Mouse (Mus musculus) lung, postnatal 4 days (tissue): ENCODE results near the gene Fndc11.
"Not testable (repeated sequence)": the region's sequence is repeated elsewhere in the genome, so short reads cannot be mapped to it uniquely, and the experiment has no call there.

Source experiments
- DNase-seq, 2 experiments: peaks; one replicate each; pipeline ENCODE4 v3.0.0; 2021

Gene Fndc11

GRCm38 (mm10) chr2:181219538-181220216 lies at the start of gene Fndc11:
Fndc11 (plus strand) TSS chr2:181220013.
- peak; percentile 85 to 93 for DNase-seq

DNA sequence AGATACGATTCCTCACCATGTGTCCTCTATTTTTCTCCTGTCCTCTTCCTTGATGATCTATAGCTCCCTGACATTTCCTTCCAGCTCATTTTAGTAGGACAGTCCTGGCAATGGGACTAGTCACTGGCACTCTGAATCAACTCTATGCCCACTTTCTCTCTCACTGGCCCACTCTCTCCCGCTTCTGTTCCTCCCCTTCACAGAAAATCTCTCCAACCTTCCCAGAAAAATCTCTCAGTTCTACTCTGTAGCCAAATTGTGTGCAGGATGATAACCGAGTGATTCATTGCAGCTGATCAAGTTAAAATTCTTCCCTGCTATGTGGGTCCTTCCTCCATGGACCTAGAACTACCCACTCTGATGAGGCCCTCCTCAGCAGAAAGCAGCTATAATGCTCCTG lies 45.2 kb upstream of the Fndc11 start:
- no peak for DNase-seq

GRCm38 (mm10) chr2:181178015-181178414 lies 41.8 kb upstream of the Fndc11 start:
- DNase-seq, result no peak

- DNase-seq, result no peak
Observed at GRCm38 (mm10) chr2:181178471-181178870, 41.3 kb upstream of the Fndc11 start.

- DNase-seq, result no peak
Observed at GRCm38 (mm10) chr2:181180898-181181297, 38.9 kb upstream of the Fndc11 start.

DNA sequence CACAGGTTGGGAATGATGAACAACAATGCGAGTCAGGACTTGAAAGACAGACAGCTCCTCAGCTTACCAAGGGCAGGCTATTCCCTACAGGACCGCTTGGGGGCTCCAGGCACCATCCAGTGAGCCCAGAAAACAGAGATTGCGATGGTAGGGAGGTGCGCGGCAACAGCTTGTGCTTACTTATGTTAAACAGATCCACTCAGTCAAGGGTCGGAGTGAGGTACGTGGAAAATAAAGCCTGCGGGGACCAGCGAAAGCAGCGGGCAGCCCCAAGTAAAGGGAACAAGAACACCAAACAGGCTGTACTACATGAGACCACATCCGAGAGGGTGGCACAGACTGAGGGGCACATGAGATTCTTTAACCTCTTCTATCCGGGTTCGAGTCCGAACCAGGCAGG lies 33.2 kb upstream of the Fndc11 start:
- DNase-seq, result peak; percentile 88 to 90

GRCm38 (mm10) chr2:181187121-181188000 lies 32.5 kb upstream of the Fndc11 start, which contains the start of gene Ppdpf:
Ppdpf (plus strand) TSS chr2:181187247.
- peak; percentile 95 to 97 for DNase-seq

GRCm38 (mm10) chr2:181188681-181189080 lies 31.1 kb upstream of the Fndc11 start:
- peak; percentile 28 to 49 for DNase-seq

DNA sequence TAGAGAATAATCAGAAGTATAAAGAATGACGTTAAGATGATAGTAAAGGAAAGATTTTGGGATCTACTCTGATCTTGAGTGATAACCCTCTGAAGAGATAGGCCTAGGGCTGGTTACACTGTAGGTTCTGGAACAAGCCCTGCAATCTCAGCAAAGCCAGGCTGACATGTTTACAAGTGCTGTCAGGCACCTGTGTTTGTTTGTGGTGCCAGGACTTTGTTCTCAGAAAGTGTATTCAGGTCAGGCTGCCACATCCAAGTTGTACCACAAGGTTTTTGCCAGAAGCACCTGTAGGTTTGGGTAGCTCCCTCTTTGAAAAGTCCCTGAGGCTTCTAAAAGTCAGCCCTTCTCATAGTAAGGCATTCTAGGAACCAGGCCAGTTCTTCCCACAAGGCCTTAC lies 30.5 kb upstream of the Fndc11 start:
- DNase-seq, result no peak

DNA sequence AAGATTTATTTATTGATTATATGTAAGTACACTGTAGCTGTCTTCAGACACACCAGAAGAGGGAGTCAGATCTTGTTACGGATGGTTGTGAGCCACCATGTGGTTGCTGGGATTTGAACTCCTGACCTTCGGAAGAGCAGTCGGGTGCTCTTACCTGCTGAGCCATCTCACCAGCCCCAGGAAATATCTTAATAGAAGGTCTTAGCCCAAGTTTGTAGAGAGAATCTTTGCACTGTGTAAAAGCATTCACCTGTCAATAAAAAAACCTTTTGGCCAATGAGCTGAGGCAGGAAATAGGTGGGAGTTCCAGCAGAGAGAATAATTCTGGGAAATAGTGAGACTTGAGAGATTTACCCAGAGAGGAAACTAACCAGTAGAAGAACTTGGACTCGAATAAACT lies 28.4 kb upstream of the Fndc11 start:
- DNase-seq, result not testable (repeated sequence)

DNA sequence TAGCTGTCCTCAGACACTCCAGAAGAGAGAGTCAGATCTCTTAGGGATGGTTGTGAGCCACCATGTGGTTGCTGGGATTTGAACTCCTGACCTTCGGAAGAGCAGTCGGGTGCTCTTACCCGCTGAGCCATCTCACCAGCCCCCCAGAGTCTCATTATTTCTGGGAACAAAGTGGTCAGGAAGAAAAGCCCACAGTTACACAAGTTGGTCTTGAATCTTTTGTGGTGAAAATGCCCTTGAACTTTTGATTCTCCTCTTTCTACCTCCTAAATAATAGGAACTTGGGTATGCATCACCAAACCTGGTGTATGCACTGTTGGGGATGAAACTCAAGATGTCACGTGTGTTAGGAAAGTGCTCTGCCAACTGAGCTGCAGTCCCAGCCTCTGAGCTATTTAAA lies 27.9 kb upstream of the Fndc11 start:
- DNase-seq, result no peak

GRCm38 (mm10) chr2:181193044-181193443 lies 26.8 kb upstream of the Fndc11 start:
- DNase-seq, result no peak

DNA sequence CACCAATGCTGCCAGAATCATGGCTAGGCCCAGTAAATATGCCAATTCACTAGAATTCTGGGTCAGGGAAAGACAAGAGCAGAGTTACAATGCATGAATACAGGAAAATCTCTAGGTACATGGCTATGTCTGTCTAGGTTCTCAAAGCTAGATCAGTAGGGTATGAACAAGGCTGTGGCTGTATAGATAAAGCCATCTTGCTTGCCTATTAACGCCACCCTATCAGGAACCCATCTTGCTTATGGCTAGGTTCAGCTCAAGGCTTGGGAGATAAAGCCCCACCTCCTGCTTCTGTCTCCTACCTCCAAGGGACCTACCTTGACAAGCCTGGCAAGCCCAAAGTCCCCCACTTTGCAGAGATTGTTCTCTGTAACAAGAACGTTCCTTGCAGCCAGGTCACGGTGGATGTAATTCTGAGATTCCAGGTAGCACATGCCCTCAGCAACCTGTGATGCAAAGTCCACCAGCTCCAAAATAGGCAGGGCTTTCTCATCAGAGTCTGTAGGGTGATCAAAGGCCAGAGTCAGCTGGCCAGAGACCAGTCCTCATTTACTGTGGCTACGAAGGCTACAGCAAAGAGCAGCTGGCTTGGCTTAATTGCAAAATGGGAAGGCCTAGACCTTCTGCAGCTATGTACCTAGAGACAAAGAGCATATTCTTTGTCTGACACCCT lies 23.0 kb upstream of the Fndc11 start:
- no peak for DNase-seq

- DNase-seq, result peak; percentile 28 to 53
Observed at GRCm38 (mm10) chr2:181201606-181202005, 18.2 kb upstream of the Fndc11 start.

DNA sequence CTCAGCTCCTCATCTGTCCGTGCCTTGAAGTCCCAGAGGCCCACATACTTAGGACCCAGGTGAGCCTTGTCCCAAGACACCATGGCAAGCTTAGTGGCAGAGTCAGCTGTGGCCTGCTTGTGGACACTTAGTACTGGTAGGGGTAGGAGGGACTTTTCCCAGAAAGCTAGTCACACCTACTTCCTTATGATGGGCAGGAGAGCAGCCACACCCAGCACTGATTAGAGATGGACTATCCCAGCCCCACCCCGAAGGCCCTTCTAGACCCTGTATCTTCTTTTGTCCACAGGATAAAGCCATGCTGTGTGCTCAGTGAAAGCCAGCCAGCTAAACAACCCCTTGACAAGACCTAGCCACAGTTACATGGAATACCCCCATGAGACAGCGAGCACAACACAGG lies 17.4 kb upstream of the Fndc11 start, which contains the start of gene Ptk6:
TSS of gene Ptk6 (minus strand) at position 368 of the 400 bp plus-strand sequence.
- no peak for DNase-seq

DNA sequence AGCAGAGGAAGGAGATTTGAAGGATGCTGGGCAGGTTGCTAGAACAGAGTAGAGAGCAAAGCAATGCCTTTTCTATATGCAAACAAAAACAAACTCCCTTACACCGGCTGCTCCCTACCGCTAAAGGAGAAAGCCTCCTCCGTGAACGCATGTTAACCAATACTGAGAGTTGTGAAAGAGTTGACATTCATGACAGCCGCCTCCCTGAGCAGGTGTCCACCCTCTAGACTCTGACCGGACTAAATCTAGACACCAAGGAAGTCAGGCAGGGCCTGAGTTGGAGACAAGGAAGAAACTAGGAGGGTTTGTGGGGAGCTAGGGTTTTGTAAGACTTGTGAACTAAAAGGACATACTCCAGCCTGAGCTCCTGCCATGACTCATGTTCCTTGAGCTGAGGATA lies 16.9 kb upstream of the Fndc11 start:
- DNase-seq, result no peak

GRCm38 (mm10) chr2:181205678-181206077 lies 14.1 kb upstream of the Fndc11 start:
- DNase-seq, result no peak

- no peak for DNase-seq
Observed at GRCm38 (mm10) chr2:181206118-181206517, 13.7 kb upstream of the Fndc11 start.

DNA sequence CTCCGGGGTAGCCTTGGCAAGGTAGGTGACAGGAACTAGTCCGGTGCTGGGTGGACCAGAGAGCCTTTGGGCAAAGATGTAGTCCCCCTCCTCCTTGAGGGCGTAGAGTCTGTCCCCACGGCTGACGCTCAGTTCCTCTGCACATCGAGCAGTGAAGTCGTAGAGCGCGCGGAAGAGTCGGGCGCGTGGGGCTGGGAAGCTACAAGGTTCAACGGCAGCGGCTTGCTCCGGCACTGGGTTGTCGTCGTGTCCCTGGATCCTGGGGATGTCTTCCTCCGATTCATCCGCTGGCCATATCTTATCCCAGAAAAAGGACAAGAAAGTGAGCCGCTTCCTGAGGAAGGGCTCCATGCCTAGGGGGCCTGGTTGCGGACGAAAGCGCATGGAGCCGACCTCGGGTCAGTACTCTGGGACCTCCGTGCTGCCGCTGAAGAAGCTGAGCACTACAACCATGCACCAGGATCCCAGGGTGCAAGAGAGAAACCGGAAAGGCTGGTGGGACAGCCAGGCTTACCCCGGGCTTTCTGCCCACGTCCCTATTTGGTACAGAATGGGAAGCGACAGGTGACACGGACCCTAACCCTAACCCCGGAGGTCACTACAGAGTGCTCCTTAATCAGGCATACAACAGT lies 7.3 kb upstream of the Fndc11 start:
- DNase-seq, result peak; percentile 25 to 30

DNA sequence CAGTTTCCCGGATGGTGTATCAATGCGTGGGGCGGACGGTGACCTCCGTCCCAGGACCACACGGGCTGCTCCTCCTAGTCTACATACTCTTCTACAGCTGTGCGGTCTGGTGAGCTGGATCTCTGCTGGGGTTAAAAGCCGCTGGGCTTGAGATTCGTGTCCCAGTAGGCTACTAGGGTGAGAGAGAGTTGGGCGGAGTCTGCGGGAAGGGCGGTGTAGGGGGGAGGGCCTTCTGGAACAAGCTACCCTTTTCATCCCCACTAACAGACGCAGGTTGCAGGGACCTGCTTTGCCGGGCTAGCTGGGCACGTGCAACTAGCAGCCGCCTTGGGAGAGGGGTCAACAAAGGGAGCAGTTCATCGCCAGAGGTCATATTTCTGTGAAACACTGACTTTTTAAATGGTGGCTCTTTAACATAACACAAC lies 6.8 kb upstream of the Fndc11 start, which contains the start of gene Srms:
TSS of gene Srms (minus strand) at position 165 of the 425 bp plus-strand sequence.
- DNase-seq, result peak; percentile 55 to 63

DNA sequence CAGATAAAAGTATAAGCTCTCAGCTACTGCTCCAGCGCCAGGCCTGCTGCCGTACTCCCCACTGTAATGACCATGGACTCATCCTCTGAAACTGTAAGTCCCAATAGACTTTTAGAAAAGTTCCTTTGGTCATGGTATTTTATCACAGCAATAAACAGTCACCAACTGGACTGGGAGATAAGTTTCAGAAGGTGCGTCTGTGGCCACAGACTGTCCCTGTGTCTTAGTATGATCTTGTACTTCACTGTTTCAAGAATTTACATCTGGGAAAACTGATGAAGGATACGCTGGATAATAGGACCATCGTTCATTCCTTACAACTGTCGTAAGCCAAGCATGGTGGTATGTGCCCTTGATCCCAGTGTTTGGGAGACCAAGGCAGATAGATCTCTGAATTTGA lies 3.8 kb upstream of the Fndc11 start:
- no peak for DNase-seq

- DNase-seq, result peak in 1 of 2 experiments; percentile 26
Observed at GRCm38 (mm10) chr2:181218881-181219485, 830 bp upstream of the Fndc11 start.
